Mouse (Mus musculus): ENCODE data around the gene Ppm1m.
"Not testable (repeated sequence)": the region's sequence is repeated elsewhere in the genome, so short reads cannot be mapped to it uniquely, and the experiment has no call there.

The Ppm1m gene

DNA sequence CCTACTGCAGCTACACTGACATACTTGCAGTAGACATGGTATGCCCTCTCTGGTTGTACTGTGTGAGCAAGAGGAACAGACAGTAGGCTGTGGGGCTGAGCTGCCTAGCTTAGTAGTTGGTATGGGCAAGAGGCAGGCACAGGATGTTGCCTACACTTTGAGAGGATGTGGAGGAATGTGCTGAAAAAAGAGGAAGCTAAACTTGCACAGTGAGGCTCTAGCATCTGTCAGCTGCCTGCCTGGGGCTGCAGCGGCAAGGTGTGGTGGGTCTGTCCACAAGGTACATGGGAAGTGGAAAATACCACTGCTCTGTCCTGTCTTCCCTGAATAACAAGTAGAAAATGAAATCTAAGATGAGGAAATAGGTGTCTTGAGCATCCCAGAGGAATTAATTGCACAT is 6.5 kb downstream of the Ppm1m start:
- in situ Hi-C loops (cut with MboI), result no loop called here

- in situ Hi-C loops (cut with MboI), result no loop called here
Measured at GRCm38 (mm10) chr9:106192024-106192423, 7.5 kb downstream of the Ppm1m start.

GRCm38 (mm10) chr9:106191355-106191754 is 8.2 kb downstream of the Ppm1m start:
- in situ Hi-C loops (cut with MboI), result no loop called here

DNA sequence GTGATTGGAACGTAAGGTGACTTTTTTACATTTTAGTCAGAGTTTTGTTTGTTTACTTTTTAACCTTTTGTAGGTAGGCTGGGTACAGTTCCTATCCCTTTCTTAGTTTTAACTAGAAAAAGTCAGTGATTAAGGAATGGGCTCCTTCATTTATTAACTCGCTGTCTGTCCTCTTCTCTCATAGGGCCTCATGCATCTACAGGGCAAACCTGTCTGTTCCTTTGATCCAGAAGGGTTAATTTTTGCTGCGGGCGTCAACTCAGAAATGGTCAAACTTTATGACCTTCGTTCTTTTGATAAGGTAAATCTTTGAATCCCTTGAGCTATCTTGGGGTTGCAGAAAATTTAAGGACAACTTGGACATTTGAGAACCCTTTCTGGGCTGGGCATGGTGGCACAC is 15.6 kb downstream of the Ppm1m start:
- in situ Hi-C loops (cut with MboI), result no loop called here

DNA sequence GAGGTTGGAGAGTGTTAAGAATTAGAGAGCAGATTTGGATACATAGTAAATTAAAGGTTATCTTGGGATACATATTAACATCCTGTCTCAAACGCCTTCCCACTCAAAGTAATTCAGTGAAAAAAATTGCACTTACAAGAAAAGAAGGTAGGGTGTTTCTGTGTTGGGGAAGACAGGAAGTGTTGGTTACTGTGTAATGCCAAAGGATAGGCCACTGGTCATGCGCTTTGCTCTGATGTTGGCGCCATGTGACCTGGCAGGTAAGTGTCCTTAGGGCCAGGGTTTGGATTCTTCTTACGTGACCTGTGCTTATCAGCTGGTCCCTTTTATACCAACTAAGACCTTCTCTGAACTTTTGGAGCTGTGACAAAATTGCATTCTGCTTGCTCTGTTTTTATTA is 17.4 kb downstream of the Ppm1m start:
- in situ Hi-C loops (cut with MboI), result no loop called here

DNA sequence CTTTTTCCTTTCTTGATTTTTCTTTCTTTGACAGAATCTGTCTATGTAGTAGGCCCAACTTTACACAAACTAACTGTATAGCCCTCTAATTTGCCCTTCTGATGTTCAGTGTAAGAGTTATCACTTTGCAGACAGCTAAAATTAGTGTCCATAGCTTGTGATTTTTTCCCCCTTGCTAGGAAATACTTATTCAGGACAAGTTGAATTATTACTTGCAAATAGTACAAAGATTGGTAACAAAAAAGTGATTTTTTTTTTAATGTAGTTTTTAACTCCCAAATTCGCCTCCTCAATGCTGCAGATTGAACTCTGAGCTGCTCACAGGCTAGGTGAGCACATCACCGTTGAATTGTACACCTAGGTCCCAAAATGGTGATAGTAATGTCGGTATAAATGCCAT is 19.6 kb downstream of the Ppm1m start:
- in situ Hi-C loops (cut with MboI), result no loop called here

DNA sequence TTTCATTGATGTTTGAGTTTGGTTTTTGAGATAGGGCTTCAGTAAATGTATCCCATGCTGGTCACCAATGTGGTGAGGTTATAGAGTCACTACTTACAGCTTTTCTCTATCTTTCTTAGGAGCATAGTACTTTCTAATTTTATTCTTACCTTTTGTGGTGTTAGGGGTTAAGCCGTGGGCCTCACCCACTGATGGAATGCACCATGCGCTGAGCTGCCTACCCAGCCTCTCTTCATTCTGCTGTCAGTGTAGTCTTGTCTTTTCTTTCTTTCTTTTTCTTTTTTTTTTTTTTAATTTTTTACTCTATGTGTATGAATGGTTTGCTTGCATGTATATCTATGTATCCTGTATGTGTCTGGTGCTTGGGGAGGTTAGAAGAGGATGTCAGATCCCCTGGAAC is 20.1 kb downstream of the Ppm1m start:
- in situ Hi-C loops (cut with MboI), result no loop called here

GRCm38 (mm10) chr9:106177799-106178198 is 21.7 kb downstream of the Ppm1m start:
- in situ Hi-C loops (cut with MboI), result no loop called here

- in situ Hi-C loops (cut with MboI), result no loop called here
Measured at GRCm38 (mm10) chr9:106176769-106177168, 22.8 kb downstream of the Ppm1m start.

GRCm38 (mm10) chr9:106175552-106176200 is 23.9 kb downstream of the Ppm1m start:
- in situ Hi-C loops (cut with MboI), result no loop called here

GRCm38 (mm10) chr9:106173363-106173762 is 26.2 kb downstream of the Ppm1m start:
- in situ Hi-C loops (cut with MboI), result no loop called here

DNA sequence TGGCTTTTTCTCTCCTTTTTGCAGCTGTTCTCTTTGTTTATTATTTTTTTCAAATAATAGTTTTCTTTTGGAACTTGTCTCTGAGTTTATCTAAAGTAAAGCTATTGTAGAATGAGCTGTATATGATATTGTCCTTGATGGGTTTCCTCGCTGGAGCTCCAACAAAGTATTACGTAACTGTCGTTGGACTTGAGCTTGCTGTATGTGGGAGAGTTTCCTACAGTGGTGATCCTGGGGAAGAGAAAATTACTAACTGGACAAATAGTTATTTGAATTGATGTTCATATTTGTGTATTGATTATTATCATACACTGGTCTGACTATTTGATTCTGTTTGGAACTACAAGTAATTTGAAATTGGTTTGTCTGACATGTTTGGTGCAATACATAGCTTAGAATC is 27.0 kb downstream of the Ppm1m start:
- in situ Hi-C loops (cut with MboI), result no loop called here

DNA sequence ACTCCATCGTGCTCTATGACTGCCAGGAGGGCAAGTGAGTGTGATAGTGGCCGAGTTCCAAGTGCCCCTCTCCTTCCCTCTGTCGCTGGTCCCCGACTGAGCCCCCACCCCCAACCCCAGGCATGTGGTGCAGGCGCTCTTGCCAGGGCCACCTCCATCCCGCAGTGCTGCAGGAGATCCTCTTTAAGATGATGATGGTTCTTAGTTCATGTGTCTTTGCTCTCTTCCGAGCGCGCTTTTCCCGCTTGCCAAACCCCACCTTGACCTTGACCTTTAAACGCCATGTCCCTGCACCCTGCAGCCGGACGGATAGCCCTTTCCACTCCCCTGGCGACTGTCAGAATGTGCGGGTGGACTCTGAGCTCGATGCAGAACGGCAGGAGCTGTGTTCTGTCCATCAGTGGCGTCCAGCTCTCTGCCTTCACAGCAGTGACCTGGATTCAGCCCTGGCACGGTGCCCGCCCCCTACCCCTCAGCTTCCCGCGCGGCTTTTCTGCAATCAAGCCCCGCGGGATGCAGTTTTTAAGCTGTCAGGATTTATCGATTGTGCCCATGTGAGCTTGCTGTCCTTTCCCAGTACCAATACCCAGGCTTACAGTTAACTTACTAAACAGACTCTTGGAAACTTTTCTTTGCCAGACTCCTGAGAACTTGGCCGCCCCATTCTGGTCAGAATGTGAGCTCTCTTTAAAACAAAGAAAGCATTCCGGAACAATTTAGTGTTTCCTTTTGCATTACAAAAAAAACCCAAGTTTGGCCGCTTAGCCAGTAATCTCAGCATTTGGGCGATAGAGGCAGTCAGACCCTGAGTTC is 28.0 kb downstream of the Ppm1m start:
- in situ Hi-C loops (cut with MboI), result no loop called here

DNA sequence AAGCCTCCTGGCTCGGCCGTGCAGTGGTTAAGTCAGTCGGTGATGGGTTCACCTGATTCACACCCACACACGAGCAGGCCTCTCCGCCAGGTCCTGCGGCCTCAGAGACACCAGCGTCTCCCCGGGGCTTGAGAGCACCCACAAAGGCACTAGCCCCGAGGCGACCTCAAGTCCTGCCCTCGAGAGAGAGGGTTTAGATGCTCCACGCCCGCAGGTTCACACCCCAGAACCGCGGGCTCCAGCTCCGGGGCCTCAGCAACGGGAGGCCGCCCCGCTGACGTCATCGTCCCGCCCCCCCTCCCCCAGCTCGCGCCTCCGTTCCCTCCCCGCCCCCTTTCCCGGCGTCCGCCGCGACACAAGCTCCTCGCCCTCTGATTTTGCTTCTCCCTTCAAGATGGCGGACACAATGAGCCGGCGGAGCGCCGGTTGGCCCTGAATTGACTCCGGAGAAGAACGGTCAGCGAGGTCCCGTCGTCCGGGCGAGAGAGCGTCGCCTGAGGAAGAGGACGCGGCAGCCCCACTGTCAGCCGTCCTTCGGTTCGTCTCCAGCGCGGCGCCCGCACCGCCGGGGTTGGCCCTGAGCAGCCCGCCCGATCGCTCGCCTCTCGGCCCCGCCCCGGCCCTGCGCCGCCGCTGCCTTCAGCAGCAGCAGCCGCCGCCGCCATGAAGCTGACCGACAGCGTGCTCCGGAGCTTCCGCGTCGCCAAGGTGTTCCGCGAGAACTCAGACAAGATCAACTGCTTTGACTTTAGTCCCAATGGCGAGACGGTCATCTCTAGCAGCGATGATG is 28.8 kb downstream of the Ppm1m start, which contains the start of gene Wdr82:
TSS of gene Wdr82 (plus strand) at position 373 of the 790 bp plus-strand sequence.
- in situ Hi-C loops (cut with MboI), result no loop called here

- in situ Hi-C loops (cut with MboI), result no loop called here
Measured at GRCm38 (mm10) chr9:106169917-106170316, 29.6 kb downstream of the Ppm1m start.

- in situ Hi-C loops (cut with MboI), result not testable (repeated sequence)
Measured at GRCm38 (mm10) chr9:106169006-106169405, 30.5 kb downstream of the Ppm1m start.

DNA sequence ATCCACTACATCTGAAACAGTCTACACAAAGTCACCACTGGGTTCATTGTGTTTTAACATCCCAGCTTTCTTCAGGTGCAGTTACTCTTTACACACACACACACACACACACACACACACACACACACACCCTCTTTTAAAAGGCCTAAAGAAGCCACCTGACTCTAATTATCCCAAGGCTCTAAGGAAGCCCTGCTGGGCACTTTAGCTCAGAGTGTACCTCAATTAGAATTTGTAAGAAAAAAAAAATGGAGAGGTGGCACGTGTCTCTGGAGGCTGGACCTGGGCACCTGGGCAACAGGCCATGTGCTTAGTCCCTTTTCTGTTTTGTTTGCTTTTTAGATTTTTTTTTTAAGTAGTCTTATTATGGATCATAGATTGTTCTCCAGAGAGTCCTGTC is 31.8 kb downstream of the Ppm1m start:
- in situ Hi-C loops (cut with MboI), result no loop called here

DNA sequence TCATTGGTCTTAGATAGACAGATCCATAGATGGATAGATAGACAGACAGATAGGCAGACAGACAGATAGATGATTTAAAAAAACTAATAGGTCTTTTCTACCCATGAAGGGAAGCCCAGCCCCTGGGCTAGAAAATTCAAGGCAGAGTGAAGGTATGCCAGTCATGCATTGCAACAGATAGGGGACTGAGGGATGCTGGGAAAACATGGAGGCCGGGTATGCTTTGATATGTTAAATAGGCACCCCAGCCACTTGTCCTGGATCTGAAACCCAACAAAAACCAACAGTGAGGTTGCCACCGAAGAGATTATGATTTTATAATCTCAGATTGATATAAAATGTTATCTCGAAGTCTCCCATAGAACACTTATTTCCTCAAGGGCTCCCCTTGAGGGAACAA is 32.3 kb downstream of the Ppm1m start:
- in situ Hi-C loops (cut with MboI), result no loop called here

DNA sequence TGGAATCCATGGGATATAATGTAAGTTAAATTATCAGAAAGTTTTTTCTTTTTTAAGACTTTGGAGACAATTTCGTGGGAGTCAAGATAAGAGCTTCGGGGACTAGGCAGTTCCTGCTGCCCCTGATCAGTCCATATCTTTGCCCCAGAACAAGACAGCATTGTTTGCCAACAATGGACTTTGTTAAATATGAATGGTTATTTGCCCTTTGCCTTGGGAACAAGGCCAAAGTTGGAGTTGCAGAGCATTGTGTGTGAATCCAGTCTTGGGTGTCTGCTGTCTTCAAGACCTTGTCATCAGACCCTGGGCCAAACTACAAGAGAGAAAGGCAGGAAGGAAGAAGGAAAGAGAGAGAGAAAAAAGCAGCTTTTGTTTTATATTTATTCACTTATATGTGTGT is 32.8 kb downstream of the Ppm1m start:
- in situ Hi-C loops (cut with MboI), result no loop called here

DNA sequence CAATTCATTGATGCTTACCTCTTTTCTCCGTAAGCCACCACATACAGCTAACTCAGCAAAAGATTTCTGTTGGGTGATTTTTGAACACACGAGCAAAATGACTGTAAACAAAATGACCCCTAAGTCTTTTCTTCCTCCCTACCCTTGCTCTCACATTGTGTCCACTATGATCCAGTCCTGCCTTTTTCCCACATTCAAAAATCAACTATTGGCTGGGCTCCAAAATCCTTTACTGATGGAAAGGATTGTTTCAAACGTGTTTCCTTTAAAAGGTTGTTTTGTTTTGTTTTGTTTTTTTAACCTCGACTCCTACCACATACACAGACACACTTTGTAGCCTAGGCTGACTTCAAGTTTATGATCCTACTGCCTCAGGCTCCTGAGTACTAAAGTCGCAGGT is 39.1 kb downstream of the Ppm1m start:
- in situ Hi-C loops (cut with MboI), result no loop called here

DNA sequence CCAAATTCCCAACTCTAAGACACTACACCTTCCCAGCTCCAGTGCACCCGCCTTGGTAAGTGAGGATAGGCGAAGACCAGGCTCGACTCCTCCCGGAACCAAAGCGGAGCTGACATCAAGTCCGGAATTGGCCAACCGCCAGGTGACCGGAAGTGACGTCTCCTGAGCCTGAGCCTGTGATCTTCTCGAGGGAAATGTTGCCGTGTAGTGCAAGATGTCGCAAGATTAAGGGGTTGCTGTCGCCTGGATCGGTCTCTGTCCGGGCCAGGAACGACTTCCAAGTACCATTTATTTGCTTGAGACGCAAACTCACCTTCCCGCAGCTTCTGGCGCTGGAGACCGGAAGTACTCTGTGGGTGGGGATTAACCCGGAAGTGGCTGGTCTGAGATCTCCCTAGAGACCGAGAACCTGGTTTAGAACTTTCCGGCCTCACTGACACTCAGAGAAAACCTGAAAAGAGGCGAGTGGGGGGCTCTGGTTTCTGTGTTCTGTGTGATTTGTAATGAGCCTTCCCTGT is 39.7 kb downstream of the Ppm1m start:
- in situ Hi-C loops (cut with MboI), result no loop called here

- in situ Hi-C loops (cut with MboI), result no loop called here
Measured at GRCm38 (mm10) chr9:106159237-106159636, 40.3 kb downstream of the Ppm1m start.
